19 mouse cellular contexts compared by ENCODE assay signal in the genomic region with DNA sequence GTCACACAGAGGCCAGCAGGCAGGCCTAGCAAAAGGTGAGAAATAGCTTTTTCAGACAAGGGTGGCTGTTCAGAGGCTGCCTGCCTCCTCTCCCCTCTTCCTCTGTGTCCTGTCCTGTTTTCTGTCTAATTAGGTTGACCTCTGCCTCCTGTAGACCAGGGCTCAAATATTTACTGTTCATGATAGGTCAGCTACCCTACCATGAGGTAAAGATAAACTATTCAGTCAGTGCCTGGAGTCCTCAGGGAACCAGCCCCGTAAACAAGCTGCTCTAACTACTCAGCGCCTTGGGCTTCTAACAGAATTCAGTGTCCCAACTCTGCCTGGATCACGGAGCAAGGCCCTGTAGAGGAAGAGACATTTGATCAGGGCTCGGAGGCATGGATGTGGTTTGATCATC. TPM values are rescaled to one million over a fixed set of nuclear protein-coding genes. Genes with fewer than 3 reads are reported as not detected.
A peak's percentile ranks its signal among the peaks of the same experiment; 100 is the strongest.
DNase-seq lines count a peak whose midpoint lies in the region; ATAC-seq and TF ChIP-seq lines count a peak whose summit lies in the region.
"Had no signal": no experiment of that assay in that cellular context is flagged by ENCODE, and none has a peak within 500 bp of the region (broad histone marks: within the 10 kb centered on the region; RNA-seq: fewer than 3 reads in every experiment).

No protein-coding gene starts in this region.

- no peaks in the 10 kb centered on the region for H3K9me3 ChIP-seq in kidney, embryonic 15.5 days (replicated peaks)
- H3K9me3 ChIP-seq in embryonic facial prominence, embryonic 10.5 days = no peaks in the 10 kb centered on the region
- no peaks in the 10 kb centered on the region for H3K9me3 ChIP-seq in liver, postnatal 0 days (ENCODE audit: low read length)
- H3K9me3 ChIP-seq: forebrain, embryonic 13.5 days; hindbrain, embryonic 12.5 days had no signal

- no peak for TF ChIP-seq EP300 in liver, postnatal 0 days (IDR thresholded peaks at IDR 0.05; ENCODE audit: low read depth)

- no peak overlapping the region for H3K27ac ChIP-seq in kidney, embryonic 15.5 days
- no peak overlapping the region; the same call in 1 of the 2 replicates for H3K27ac ChIP-seq in embryonic facial prominence, embryonic 10.5 days (replicated peaks)
- H3K27ac ChIP-seq in liver, postnatal 0 days (ENCODE audit: low read depth) = 0 out of 2 replicates have a peak overlapping the region, but pooled peaks have one; percentile 22
- H3K27ac ChIP-seq: forebrain, embryonic 13.5 days; gastrocnemius, adult 2 months; hindbrain, embryonic 12.5 days had no signal

- H3K9ac ChIP-seq in kidney, embryonic 15.5 days = no peak overlapping the region
- H3K9ac ChIP-seq in liver, postnatal 0 days (replicated peaks) = no peak overlapping the region; the same call in 1 of the 2 replicates
- H3K9ac ChIP-seq: forebrain, embryonic 13.5 days; forebrain, postnatal 0 days; hindbrain, embryonic 12.5 days had no signal

- H3K27me3 ChIP-seq in kidney, embryonic 15.5 days = no peaks in the 10 kb centered on the region
- H3K27me3 ChIP-seq in embryonic facial prominence, embryonic 10.5 days (replicated peaks; ENCODE audit: low read depth, poor library complexity, severe bottlenecking) = no peaks in the 10 kb centered on the region
- H3K27me3 ChIP-seq in liver, postnatal 0 days (ENCODE audit: insufficient read depth, low read length) = peaks cover 10% of the 10 kb centered on the region
- H3K27me3 ChIP-seq: forebrain, embryonic 13.5 days; hindbrain, embryonic 12.5 days had no signal

- peaks cover 6% of the 10 kb centered on the region; the same call in 1 of the 2 replicates for H3K4me1 ChIP-seq in kidney, embryonic 15.5 days
- H3K4me1 ChIP-seq in embryonic facial prominence, embryonic 10.5 days = peaks cover 6% of the 10 kb centered on the region
- peaks cover 8% of the 10 kb centered on the region for H3K4me1 ChIP-seq in liver, postnatal 0 days (ENCODE audit: insufficient read depth)
- H3K4me1 ChIP-seq: forebrain, embryonic 13.5 days; hindbrain, embryonic 12.5 days had no signal

- intact Hi-C loops in heart, postnatal 10 days (cut with DNase I) = no loop called here

- no peak overlapping the region for H3K4me2 ChIP-seq in kidney, embryonic 15.5 days
- H3K4me2 ChIP-seq in liver, postnatal 0 days (ENCODE audit: low read depth, low read length) = no peak overlapping the region
- H3K4me2 ChIP-seq: forebrain, embryonic 13.5 days; hindbrain, embryonic 12.5 days had no signal

- no peak overlapping the region for H3K4me3 ChIP-seq in kidney, embryonic 15.5 days (replicated peaks)
- H3K4me3 ChIP-seq in embryonic facial prominence, embryonic 10.5 days = no peak overlapping the region
- no peak overlapping the region for H3K4me3 ChIP-seq in liver, postnatal 0 days (ENCODE audit: low read depth, low read length)
- H3K4me3 ChIP-seq: forebrain, embryonic 13.5 days; gastrocnemius, adult 2 months; hindbrain, embryonic 12.5 days had no signal

- no peak for TF ChIP-seq CTCF in liver, postnatal 0 days (IDR thresholded peaks at IDR 0.05; ENCODE audit: low read depth)

- ATAC-seq in kidney, embryonic 15.5 days (replicated peaks; ENCODE audit: low FRiP score) = peak; percentile 40; the same call in 1 of the 2 replicates
- ATAC-seq in liver, postnatal 0 days = peak; percentile 95
- ATAC-seq: forebrain, embryonic 13.5 days; forebrain, postnatal 0 days; hindbrain, embryonic 16.5 days had no signal

- DNase-seq in heart, adult 11 months = peak; percentile 78
- no peak for DNase-seq in heart, postnatal 10 days
- DNase-seq in kidney, postnatal 10 days = no peak
- peak; percentile 19 for DNase-seq in embryonic facial prominence, embryonic 10.5 days (ENCODE audit: low spot score)
- no peak for DNase-seq in liver, postnatal 0 days
- DNase-seq in lung, postnatal 36 days = no peak
- DNase-seq: adrenal gland, postnatal 10 days; cerebellum, adult 11 months; cerebellum, adult 8-10 months; cerebellum, postnatal 14 days; forebrain, postnatal 0 days; gastrocnemius, adult 2 months; gastrocnemius, postnatal 25 days; heart, postnatal 4 days had no signal

- no peaks in the 10 kb centered on the region for H3K36me3 ChIP-seq in kidney, embryonic 15.5 days
- H3K36me3 ChIP-seq in embryonic facial prominence, embryonic 10.5 days (replicated peaks) = no peaks in the 10 kb centered on the region
- H3K36me3 ChIP-seq in liver, postnatal 0 days (replicated peaks; ENCODE audit: insufficient read depth, low read length) = no peaks in the 10 kb centered on the region
- H3K36me3 ChIP-seq: hindbrain, embryonic 12.5 days had no signal

- WGBS in kidney, embryonic 15.5 days = 37% methylated on average over 4 of the region's 4 CpGs
- 39% methylated on average over 4 of the region's 4 CpGs for WGBS in embryonic facial prominence, embryonic 10.5 days
- WGBS in liver, postnatal 0 days (ENCODE audit: insufficient replicate concordance) = 57% methylated on average over 4 of the region's 4 CpGs

RNA-seq across cellular contexts. Expression of gene Plek2, which starts 29.7 kb away (rescaled TPM):
- under 1 TPM; 0.32 to 0.86 TPM for total RNA-seq in heart, postnatal 10 days (2021)
- polyA plus RNA-seq in kidney, embryonic 15.5 days (2015; fragmentation: Nextera tagmentation; extraction: Ambion mirVana) = 4.4 and 4.6 TPM in 2 replicates
- polyA plus RNA-seq in embryonic facial prominence, embryonic 10.5 days (2016; fragmentation: Nextera tagmentation; extraction: Ambion mirVana) = 2.1 and 3.2 TPM in 2 replicates
- polyA plus RNA-seq in liver, postnatal 0 days (2015; fragmentation: Nextera tagmentation; extraction: Ambion mirVana) = 11.9 and 20.6 TPM in 2 replicates
- total RNA-seq: common myeloid progenitor, adult 5-6 weeks had no signal

Comparison
In these comparisons a context has a peak if more than half of its experiments do, and no peak if none do; other contexts are left out.
1. DNase-seq: peak in heart, adult 11 months (single experiment) and embryonic facial prominence, embryonic 10.5 days (single experiment); none in heart, postnatal 10 days (0 of 2), kidney, postnatal 10 days (single experiment), liver, postnatal 0 days (single experiment) and lung, postnatal 36 days (single experiment).